Mouse (Mus musculus) splenic B cell, adult 2 months (primary cell): Measurements from ENCODE around the gene Cds1.
"Not testable (repeated sequence)": the region's sequence is repeated elsewhere in the genome, so short reads cannot be mapped to it uniquely, and the experiment has no call there.

Source experiments
- DNase-seq: peaks from one replicate; pipeline ENCODE4 v3.0.0-alpha.2; 2011; ENCODE audit warnings: low read depth, low spot score
- H3K27me3 ChIP-seq: 2 replicates; pipeline ENCODE4 v1.6.1; 2012; ENCODE audit warnings: mild to moderate bottlenecking, low read length, moderate library complexity, mixed read lengths; ENCODE audit not compliant: control insufficient read depth, poor library complexity, insufficient read depth, severe bottlenecking
- H3K36me3 ChIP-seq: 2 replicates; pipeline ENCODE4 v1.6.1; 2012; ENCODE audit warnings: mild to moderate bottlenecking, low read length, moderate library complexity, mixed read lengths; ENCODE audit not compliant: control insufficient read depth, poor library complexity, insufficient read depth, severe bottlenecking

Gene Cds1

DNA sequence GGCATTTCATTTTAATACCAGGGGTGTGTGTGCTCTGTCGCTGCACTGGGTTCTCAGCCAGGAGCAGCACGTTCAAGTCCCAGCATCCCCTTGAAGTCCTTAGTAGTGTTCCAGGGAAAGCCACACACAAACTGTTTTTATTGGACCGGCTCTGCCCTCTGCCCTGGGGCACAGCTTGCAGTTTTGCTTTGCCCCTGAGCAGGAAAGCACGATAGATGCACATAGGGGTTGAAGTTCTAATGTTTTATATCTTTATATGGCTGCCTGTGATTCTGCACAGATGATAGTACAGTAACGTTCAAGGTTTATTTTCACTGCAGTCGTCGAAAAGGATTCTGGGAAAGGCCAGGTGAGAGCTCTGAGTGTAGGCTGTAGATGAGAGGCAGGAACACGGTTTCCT is 65.2 kb downstream of the Cds1 start:
- DNase-seq, result no peak
- Histone ChIP-seq H3K27me3 (no peaks in the 10 kb centered on the region), H3K36me3 (no peaks in the 10 kb centered on the region)

DNA sequence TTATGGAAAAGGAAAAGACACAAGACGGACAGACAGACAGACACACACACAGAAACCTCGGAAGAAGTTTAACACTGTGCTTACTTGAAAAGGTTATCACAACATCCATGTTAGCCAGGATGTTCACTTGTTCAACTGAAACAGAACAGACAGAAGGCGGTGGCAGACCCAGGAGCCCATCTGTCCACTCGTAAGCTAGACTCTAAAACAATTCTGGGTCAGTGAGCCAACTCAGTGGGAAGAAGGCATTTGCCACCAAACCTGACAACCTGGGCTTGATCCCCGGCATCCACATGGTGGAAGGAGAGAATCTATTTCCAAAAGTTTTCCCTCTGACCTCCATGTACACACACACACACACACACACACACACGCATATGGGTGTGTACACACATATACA is 67.1 kb downstream of the Cds1 start:
- H3K36me3 ChIP-seq, result no peaks in the 10 kb centered on the region
- no peaks in the 10 kb centered on the region for H3K27me3 ChIP-seq
- DNase-seq, result no peak

DNA sequence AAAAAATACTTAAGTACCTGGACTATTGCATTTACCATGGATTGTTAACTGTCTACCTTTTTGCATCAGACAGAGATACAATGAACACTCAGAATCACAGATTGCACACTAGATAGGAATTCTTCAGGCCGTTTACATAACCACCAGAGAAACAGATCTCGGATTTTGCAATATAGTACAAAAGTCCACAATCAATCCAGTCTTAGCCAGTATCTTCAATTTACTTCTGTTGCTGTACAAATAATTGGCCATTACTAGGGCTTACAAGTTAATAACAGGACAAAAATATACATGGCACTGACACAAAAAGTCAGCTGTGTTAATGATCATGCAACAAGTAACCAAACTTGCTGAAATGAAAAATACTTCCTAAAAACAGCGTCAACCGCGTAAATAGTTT is 68.1 kb downstream of the Cds1 start:
- Histone ChIP-seq H3K36me3 (no peaks in the 10 kb centered on the region), H3K27me3 (no peaks in the 10 kb centered on the region)
- no peak for DNase-seq

DNA sequence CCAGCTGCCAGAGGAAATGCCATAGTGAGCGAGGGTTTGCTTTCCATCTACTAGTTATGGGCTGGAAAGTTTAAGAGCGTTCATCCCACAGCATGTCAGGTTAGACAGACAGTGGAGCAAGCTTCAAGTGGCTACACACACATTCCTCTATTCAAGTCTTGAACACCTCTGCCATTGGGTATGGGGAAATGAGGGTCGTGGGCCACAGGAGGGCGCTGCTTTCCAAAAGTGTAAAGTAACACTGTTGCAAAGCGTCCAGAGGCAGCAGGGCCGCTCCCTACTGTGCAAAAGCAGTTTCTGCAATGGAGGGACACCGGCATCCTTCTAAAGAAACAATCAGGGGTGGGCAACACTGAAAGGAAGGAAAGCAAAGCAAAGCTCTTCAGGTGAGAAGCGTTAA is 68.9 kb downstream of the Cds1 start:
- Histone ChIP-seq H3K36me3 (no peaks in the 10 kb centered on the region), H3K27me3 (no peaks in the 10 kb centered on the region)
- no peak for DNase-seq

DNA sequence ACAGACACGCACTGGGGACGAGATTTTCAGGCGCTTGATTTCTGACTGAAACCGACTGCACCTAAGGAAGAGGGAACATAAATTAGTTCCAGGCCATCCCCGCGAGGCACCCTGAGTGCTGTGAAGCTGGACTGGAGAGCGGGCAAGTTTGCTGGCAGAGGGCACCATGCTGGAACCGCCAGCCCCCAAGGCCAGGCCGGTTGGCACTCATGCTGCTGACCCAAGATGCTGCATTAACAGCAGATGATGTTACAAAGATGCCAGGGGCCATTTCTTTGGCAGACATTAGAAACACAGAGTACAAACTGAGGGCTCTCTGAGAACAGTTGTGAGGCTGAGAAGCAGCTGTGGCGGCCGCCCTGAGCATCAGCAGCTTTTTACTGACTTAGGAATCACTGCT is 71.3 kb downstream of the Cds1 start:
- no peak for DNase-seq
- H3K27me3 ChIP-seq, result no peaks in the 10 kb centered on the region
- no peaks in the 10 kb centered on the region for H3K36me3 ChIP-seq

DNA sequence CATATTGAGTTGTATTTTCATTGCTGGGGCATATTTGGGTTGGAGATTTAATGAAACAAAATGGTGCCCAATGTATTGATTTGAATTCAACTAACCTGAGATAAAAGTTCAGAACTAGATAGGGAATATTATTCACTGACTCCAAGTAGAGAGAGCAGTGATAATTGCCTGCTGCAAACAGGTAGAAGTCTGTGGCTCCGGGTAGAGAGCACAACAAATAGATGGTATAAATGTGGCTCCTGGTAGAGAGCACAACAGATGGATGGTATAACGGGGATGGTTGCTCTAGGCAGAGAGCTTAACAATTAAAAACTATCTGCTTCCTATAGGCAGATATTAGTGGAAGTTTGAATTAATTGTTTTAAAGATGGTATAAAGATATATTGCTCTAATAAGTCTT is 72.7 kb downstream of the Cds1 start:
- DNase-seq, H3K27me3 ChIP-seq, H3K36me3 ChIP-seq: not testable (repeated sequence)

DNA sequence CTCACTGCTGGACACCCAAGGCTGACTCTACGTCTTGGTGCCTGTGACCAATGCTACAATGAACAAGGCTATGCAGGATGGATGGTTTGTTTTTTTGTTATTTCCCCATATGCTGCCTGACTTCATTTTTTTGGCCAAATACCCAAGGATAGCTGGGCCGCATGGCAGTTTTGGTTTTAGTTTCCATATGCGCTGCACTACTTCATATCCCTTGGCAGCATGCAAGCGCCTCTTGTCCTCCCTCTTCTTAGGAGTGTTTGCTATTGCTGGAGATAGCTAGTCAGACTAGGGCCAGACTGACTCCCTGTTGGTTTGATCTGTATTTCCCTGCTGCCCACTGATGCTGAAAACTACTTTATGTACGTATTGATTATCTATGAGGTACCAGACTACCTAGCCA is 75.5 kb downstream of the Cds1 start:
- Histone ChIP-seq H3K36me3 (no peaks in the 10 kb centered on the region), H3K27me3 (no peaks in the 10 kb centered on the region)
- no peak for DNase-seq

DNA sequence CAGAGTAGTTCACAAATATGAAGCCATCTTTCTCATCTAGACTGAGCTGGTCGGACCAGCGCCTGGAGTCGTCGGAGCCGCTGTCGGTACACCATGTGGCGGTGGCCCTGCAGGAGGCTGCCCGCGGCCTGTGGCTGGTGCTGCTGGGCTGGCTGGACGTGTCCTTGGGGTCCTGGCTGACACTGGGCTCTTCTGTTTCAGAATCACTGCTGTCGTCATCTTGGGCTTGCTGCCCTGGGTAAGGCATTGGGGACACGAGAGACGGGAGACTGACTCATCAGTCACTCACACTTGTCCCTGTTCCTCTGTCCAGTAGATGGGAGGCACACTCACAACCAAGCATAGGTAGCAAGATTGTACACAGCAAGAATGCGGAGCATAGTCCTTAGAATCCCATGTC is 80.1 kb downstream of the Cds1 start:
- DNase-seq, result no peak
- Histone ChIP-seq H3K27me3 (no peaks in the 10 kb centered on the region), H3K36me3 (no peaks in the 10 kb centered on the region)

DNA sequence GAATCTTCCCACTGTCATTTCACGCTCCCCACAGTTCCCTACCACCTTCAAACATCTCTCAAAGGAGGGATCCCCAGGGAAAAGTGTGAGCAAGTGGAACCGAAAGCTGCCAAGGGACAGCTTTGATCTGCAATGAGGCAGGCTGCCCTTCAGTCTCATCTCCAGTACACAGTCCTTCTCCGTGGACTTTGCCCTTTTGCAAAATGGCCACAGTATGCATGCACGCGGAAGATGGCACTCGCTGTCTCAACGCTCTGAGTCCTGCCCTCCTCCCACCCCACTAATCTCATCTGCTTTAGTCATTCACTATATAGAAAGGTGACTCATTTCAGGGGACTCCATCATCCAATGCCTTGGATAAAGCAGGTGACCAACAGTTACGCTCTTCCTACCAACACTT is 81.0 kb downstream of the Cds1 start:
- H3K27me3 ChIP-seq, result no peaks in the 10 kb centered on the region
- H3K36me3 ChIP-seq, result no peaks in the 10 kb centered on the region
- DNase-seq, result no peak

DNA sequence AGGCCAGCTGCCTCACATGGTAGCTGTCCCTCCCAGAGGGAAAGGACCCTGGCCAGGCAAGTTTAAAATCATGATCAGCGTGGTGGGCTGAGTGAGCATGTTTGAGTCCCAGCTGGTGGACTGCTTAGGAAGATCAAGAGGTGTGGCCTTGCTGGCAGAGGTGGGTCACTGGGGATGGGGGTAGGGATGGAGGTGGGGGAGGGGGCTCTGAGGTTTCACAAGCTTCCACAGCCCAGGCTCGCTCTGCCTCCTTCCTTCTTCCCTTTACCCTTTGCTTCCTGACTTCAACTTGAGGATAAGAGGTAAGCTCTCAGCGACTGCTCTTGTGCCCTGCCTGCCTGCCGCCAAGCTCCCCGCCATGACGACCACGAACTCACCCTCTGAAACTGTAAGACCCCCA is 82.4 kb downstream of the Cds1 start:
- Histone ChIP-seq H3K36me3 (no peaks in the 10 kb centered on the region), H3K27me3 (no peaks in the 10 kb centered on the region)
- no peak for DNase-seq

DNA sequence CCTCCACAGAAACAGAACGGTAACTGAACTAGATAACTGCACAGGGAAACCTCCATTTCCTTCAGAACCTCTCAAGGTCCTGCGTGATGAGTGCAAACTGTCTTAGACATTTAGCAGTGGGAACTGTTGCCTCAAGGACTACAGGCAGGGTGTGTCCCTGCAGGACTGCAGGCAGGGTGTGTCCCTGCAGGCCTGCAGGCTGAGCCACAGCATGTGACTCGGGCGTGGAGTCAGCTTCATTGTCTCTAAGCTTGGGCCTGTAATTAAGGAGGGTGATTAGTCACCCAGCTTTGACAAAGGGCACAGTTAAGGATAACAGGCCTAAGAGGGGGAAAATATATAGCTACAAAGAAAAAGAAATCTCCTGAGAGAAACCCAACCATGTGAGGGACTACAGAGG is 82.8 kb downstream of the Cds1 start:
- no peaks in the 10 kb centered on the region for H3K27me3 ChIP-seq
- no peaks in the 10 kb centered on the region for H3K36me3 ChIP-seq
- DNase-seq, result no peak

DNA sequence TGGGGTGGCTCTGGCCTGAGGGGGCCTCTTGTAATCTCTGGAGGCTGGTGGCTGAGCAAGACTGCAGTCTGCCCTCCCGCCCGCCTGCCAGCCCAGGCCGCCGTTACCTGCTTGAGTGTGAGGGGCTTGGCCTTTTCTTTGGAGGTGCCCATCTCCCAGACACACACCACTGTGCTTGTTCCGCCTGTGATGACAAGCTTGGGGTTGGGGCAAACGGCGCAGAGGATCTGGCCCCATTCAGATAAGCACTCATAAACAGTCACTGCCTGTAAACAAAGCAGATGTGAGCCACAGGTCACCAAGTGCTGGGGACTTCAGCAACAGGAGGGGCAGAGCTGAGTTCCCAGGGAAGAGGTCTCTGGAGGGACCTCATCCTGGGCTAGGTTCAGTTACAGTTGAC is 86.2 kb downstream of the Cds1 start:
- H3K27me3 ChIP-seq, result no peaks in the 10 kb centered on the region
- DNase-seq, result no peak
- no peaks in the 10 kb centered on the region for H3K36me3 ChIP-seq

DNA sequence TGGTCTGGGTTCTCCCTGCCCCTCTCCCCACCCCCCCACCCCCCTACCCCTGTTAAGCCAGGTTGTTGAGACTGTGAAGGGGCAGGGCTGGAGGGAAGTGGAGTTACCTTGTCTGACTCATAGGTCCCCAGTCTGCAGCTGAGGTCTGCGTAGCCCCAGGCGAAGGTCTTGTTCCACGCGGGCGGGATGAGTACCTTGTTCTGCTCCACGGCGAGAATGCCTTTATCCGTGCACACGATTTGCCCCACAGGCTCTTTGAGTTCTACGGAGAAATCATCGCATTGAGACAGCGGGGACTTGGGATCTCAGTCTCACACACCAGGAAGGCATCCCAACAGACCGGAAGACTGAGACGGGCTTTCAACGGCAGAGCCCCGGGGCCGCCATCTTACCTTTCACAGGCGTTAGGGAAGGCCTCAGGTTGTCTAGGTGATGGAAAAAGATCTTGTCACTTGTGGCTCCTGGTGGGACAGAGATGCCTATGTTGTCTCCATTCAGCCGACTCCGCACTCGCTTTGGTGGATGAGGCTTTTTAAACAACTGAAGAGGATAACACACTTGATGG is 87.3 kb downstream of the Cds1 start:
- H3K27me3 ChIP-seq, result no peaks in the 10 kb centered on the region
- H3K36me3 ChIP-seq, result no peaks in the 10 kb centered on the region
- no peak for DNase-seq

DNA sequence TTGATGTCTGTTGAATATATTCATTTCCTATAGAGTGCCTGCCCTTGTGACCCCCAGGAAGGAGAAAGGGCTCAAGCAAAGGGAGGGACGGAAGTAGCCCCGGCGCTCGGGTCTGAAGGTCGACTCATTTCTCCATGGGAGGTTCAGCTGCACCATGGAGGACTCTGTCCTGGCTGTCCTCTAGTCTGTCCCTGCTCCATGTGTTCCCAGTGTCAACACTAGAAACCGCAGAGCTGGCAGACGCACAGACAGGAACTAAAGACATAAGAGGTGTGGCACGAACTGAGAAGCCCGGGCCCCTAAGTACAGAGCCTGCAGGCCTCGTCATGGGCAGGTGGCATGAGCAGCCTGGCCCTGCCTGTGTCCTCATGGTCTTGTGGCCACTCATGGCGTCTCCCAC is 89.2 kb downstream of the Cds1 start:
- no peak for DNase-seq
- Histone ChIP-seq H3K27me3 (no peaks in the 10 kb centered on the region), H3K36me3 (no peaks in the 10 kb centered on the region)

DNA sequence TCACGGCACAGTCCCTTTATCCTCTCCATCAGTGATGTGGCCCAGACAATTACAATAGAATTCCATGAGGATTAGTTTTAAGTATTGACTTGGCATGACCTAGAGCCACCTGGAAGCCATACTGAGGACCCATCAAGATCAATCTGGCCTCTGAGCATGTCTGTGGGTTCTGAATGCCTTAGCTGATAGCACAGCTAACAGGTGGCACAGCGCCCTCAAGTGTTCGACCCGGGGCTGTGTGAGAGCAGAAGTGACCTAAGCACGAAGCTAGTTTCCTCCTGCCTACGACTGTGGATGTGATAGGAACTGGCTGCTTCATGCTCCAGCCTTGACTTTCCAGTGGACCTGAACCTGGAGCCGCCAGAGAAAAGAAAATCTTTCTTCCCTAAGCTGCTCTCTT is 89.7 kb downstream of the Cds1 start:
- H3K27me3 ChIP-seq, result no peaks in the 10 kb centered on the region
- DNase-seq, result no peak

DNA sequence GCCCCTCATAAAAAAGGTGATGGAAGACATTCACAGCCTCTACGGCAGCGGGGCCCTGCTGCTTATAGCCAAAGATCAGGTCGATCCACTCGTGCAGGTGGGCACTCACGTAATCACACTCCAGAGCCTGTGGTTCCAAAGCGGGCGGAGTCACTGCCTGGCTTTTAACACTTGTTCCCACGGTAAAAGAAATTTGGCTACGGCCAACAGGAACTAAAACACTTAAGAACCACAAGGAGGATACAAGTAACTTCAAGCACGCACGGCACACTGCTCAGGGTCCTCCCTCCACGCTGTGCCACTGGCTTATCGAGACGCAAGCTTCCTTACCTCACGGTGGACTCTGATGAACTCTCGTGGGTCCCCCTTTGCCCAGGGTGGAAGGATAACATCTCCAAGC is 90.5 kb downstream of the Cds1 start:
- H3K36me3 ChIP-seq, result no peaks in the 10 kb centered on the region
- no peaks in the 10 kb centered on the region for H3K27me3 ChIP-seq
- no peak for DNase-seq

More for the DNA sequence above, 89.7 kb downstream of the Cds1 start:
- H3K36me3 ChIP-seq, result no peaks in the 10 kb centered on the region
